Mouse (Mus musculus): Measurements from ENCODE around the gene Frk.

DNA sequence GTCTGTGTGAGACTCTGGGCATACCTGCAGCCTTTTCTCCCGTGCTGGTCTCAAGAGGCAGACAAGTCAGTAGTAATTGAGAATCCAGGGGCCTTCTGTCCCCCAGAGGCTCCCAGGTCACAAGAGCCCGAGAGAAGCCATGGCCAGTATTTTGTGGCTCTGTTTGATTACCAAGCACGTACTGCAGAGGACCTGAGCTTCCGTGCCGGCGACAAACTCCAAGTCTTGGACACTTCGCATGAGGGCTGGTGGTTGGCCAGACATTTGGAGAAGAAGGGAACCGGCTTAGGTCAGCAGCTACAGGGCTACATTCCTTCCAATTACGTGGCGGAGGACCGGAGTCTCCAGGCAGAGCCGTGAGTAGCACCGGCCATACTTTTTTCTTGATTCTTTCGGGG, 814 bp downstream of the Frk start:
- TF ChIP-seq CTCF (IDR thresholded peaks at IDR 0.05; ENCODE audit: low read depth, low read length) (no peak), POLR2A (IDR thresholded peaks at IDR 0.05; ENCODE audit: extremely low read depth, insufficient read depth, low read length) (no peak)
